Mouse (Mus musculus) ES-E14 (cell line): ENCODE measurements around the gene Sun1.

ENCODE experiments used
- CHD2 ChIP-seq: IDR thresholded peaks from 2 replicates; pipeline ENCODE4 v1.6.1; 2014; ENCODE audit warnings: mild to moderate bottlenecking, low read depth, low read length, inconsistent platforms
- MAFK ChIP-seq: IDR thresholded peaks from 2 replicates; pipeline ENCODE4 v1.6.1; 2014; ENCODE audit warnings: mild to moderate bottlenecking, low read depth, low read length, inconsistent platforms; ENCODE audit not compliant: insufficient read depth
- ZC3H11A ChIP-seq: IDR thresholded peaks from 2 replicates; pipeline ENCODE4 v1.6.1; 2012; ENCODE audit warnings: low read depth, mild to moderate bottlenecking, inconsistent platforms, low read length, borderline replicate concordance
- ZNF384 ChIP-seq: IDR thresholded peaks from 2 replicates; pipeline ENCODE4 v1.6.1; 2012; ENCODE audit warnings: low read depth, low read length, inconsistent platforms

- TF ChIP-seq ZNF384 (no peak), CHD2 (no peak), ZC3H11A (no peak), MAFK (no peak)
These were observed 85.1 kb downstream of the Sun1 start for GRCm38 (mm10) chr5:139285383-139286067.
